Mouse (Mus musculus) E14TG2a.4 (cell line): ENCODE results near the gene Abcg1.
A peak's percentile ranks its signal among the peaks of the same experiment; 100 is the strongest.

Experiments
- H3K27me3 ChIP-seq: 2 replicates; pipeline ENCODE4 v1.6.1; 2014; ENCODE audit warnings: low read length, control low read depth; ENCODE audit not compliant: insufficient read depth
- H3K36me3 ChIP-seq: 2 replicates; pipeline ENCODE4 v1.6.1; 2014; ENCODE audit warnings: low read length, control low read depth; ENCODE audit not compliant: insufficient read depth
- H3K4me1 ChIP-seq: replicated peaks from 2 replicates; pipeline ENCODE4 v1.6.1; 2014; ENCODE audit warnings: low read depth, low read length, control low read depth
- H3K4me3 ChIP-seq: replicated peaks from 2 replicates; pipeline ENCODE4 v1.5.1; 2014; ENCODE audit warnings: mild to moderate bottlenecking, low read length
- H3K9me3 ChIP-seq: 2 replicates; pipeline ENCODE4 v1.6.1; 2014; ENCODE audit warnings: low read length, control low read depth
- CTCF ChIP-seq: conservative IDR thresholded peaks from 2 replicates; pipeline ENCODE4 v1.5.1; 2014; ENCODE audit warnings: low read length
- NANOG ChIP-seq: IDR thresholded peaks from 2 replicates; pipeline ENCODE4 v1.6.1; 2014; ENCODE audit warnings: borderline replicate concordance, low read length, mixed read lengths
- POU5F1 ChIP-seq: IDR thresholded peaks from 2 replicates; pipeline ENCODE4 v1.6.1; 2014; ENCODE audit warnings: low read length, borderline replicate concordance

Abcg1 gene

GRCm38 (mm10) chr17:31024782-31025125 lies 32.7 kb upstream of the Abcg1 start:
- Histone ChIP-seq H3K36me3 (no peaks in the 10 kb centered on the region), H3K27me3 (peaks cover 27% of the 10 kb centered on the region), H3K9me3 (no peaks in the 10 kb centered on the region), H3K4me1 (peaks cover 16% of the 10 kb centered on the region), H3K4me3 (no peak overlapping the region)
- TF ChIP-seq CTCF = no peak
- no peak for TF ChIP-seq POU5F1
- TF ChIP-seq NANOG = no peak

GRCm38 (mm10) chr17:31026986-31027385 lies 30.5 kb upstream of the Abcg1 start:
- Histone ChIP-seq H3K36me3 (no peaks in the 10 kb centered on the region), H3K4me3 (no peak overlapping the region), H3K27me3 (peaks cover 19% of the 10 kb centered on the region), H3K4me1 (no peaks in the 10 kb centered on the region), H3K9me3 (peaks cover 5% of the 10 kb centered on the region)
- TF ChIP-seq POU5F1 (no peak), NANOG (no peak), CTCF (no peak)

- Histone ChIP-seq H3K9me3 (peaks cover 12% of the 10 kb centered on the region), H3K4me3 (no peak overlapping the region), H3K27me3 (peaks cover 19% of the 10 kb centered on the region), H3K36me3 (no peaks in the 10 kb centered on the region), H3K4me1 (peaks cover 2% of the 10 kb centered on the region; the same call in 1 of the 2 replicates)
- TF ChIP-seq POU5F1 (no peak), NANOG (no peak), CTCF (no peak)
Observed at GRCm38 (mm10) chr17:31027723-31028122, 29.8 kb upstream of the Abcg1 start.

GRCm38 (mm10) chr17:31028821-31029370 lies 28.6 kb upstream of the Abcg1 start:
- no peak for TF ChIP-seq POU5F1
- TF ChIP-seq CTCF = no peak
- no peak for TF ChIP-seq NANOG
- no peak overlapping the region for H3K4me3 ChIP-seq
- peaks cover 19% of the 10 kb centered on the region for H3K27me3 ChIP-seq
- H3K9me3 ChIP-seq = peaks cover 12% of the 10 kb centered on the region
- H3K36me3 ChIP-seq = no peaks in the 10 kb centered on the region
- peaks cover 13% of the 10 kb centered on the region for H3K4me1 ChIP-seq

GRCm38 (mm10) chr17:31029407-31029806 lies 28.1 kb upstream of the Abcg1 start:
- H3K36me3 ChIP-seq = no peaks in the 10 kb centered on the region
- H3K4me3 ChIP-seq = no peak overlapping the region
- TF ChIP-seq CTCF (no peak), POU5F1 (no peak), NANOG (no peak)
- H3K9me3 ChIP-seq = peaks cover 12% of the 10 kb centered on the region
- H3K4me1 ChIP-seq = peaks cover 18% of the 10 kb centered on the region
- H3K27me3 ChIP-seq = peaks cover 19% of the 10 kb centered on the region

- TF ChIP-seq POU5F1 (no peak), NANOG (no peak), CTCF (no peak)
- Histone ChIP-seq H3K9me3 (peaks cover 12% of the 10 kb centered on the region), H3K27me3 (peaks cover 26% of the 10 kb centered on the region), H3K4me1 (peaks cover 35% of the 10 kb centered on the region), H3K36me3 (no peaks in the 10 kb centered on the region), H3K4me3 (no peak overlapping the region)
Observed at GRCm38 (mm10) chr17:31032341-31032740, 25.1 kb upstream of the Abcg1 start.

GRCm38 (mm10) chr17:31033251-31033650 lies 24.2 kb upstream of the Abcg1 start:
- TF ChIP-seq NANOG (no peak), CTCF (no peak), POU5F1 (no peak)
- Histone ChIP-seq H3K4me3 (peak overlapping the region; percentile 39; the same call in 1 of the 2 replicates), H3K36me3 (no peaks in the 10 kb centered on the region), H3K9me3 (peaks cover 12% of the 10 kb centered on the region), H3K4me1 (peaks cover 35% of the 10 kb centered on the region), H3K27me3 (peaks cover 21% of the 10 kb centered on the region)

GRCm38 (mm10) chr17:31034165-31034564 lies 23.3 kb upstream of the Abcg1 start:
- H3K27me3 ChIP-seq = peaks cover 16% of the 10 kb centered on the region; the same call in 1 of the 2 replicates
- TF ChIP-seq POU5F1 = no peak
- no peak for TF ChIP-seq NANOG
- no peak for TF ChIP-seq CTCF
- H3K36me3 ChIP-seq = no peaks in the 10 kb centered on the region
- H3K4me1 ChIP-seq = peaks cover 35% of the 10 kb centered on the region
- peaks cover 12% of the 10 kb centered on the region for H3K9me3 ChIP-seq
- no peak overlapping the region for H3K4me3 ChIP-seq

GRCm38 (mm10) chr17:31034674-31035356 lies 22.7 kb upstream of the Abcg1 start:
- H3K27me3 ChIP-seq = peaks cover 13% of the 10 kb centered on the region; the same call in 1 of the 2 replicates
- H3K9me3 ChIP-seq = peaks cover 12% of the 10 kb centered on the region
- H3K4me3 ChIP-seq = no peak overlapping the region
- peaks cover 39% of the 10 kb centered on the region for H3K4me1 ChIP-seq
- H3K36me3 ChIP-seq = no peaks in the 10 kb centered on the region
- TF ChIP-seq NANOG (no peak), POU5F1 (no peak), CTCF (no peak)
